Mouse (Mus musculus) MEL (cell line): Measurements from ENCODE around the gene C2cd4d.

Experiments used
- CTCF ChIP-seq, 3 experiments: IDR thresholded peaks in 2 of 3; conservative IDR thresholded peaks in 1 of 3; 2 replicates each; pipeline ENCODE4 v1.5.1; 2011 to 2012; ENCODE audit warnings: low read length in 3 of 3, low read depth in 2 of 3, mild to moderate bottlenecking in 2 of 3, improper control_type of control experiment in 1 of 3, inconsistent platforms in 1 of 3, mixed read lengths in 1 of 3, moderate library complexity in 1 of 3; ENCODE audit not compliant: control insufficient read depth in 1 of 3, insufficient read depth in 1 of 3, poor library complexity in 1 of 3, severe bottlenecking in 1 of 3
- E2F4 ChIP-seq: IDR thresholded peaks from 2 replicates; pipeline ENCODE4 v1.6.1; 2011; ENCODE audit warnings: low read depth, low read length, improper control_type of control experiment, borderline replicate concordance
- EP300 ChIP-seq, 2 experiments: IDR thresholded peaks; 2 replicates each; pipeline ENCODE4 v1.6.1; 2011; ENCODE audit warnings: improper control_type of control experiment in 2 of 2, low read length in 2 of 2, low read depth in 1 of 2, mild to moderate bottlenecking in 1 of 2
- MAZ ChIP-seq: IDR thresholded peaks from 2 replicates; pipeline ENCODE4 v1.6.1; 2012; ENCODE audit warnings: low read depth, mild to moderate bottlenecking, inconsistent platforms, low read length, improper control_type of control experiment
- MXI1 ChIP-seq: IDR thresholded peaks from 2 replicates; pipeline ENCODE4 v1.6.1; 2011; ENCODE audit warnings: mild to moderate bottlenecking, low read depth, low read length, improper control_type of control experiment
- POLR2A ChIP-seq, 2 experiments: IDR thresholded peaks; 2 replicates each; pipeline ENCODE4 v1.6.1; 2011 to 2012; ENCODE audit warnings: low read length in 2 of 2, mild to moderate bottlenecking in 2 of 2, control low read depth in 1 of 2, improper control_type of control experiment in 1 of 2, low read depth in 1 of 2, moderate library complexity in 1 of 2; ENCODE audit not compliant: control insufficient read depth in 1 of 2, insufficient read depth in 1 of 2, poor library complexity in 1 of 2
- TAL1 ChIP-seq: IDR thresholded peaks from 2 replicates; pipeline ENCODE4 v1.6.1; 2012; ENCODE audit warnings: mild to moderate bottlenecking, inconsistent platforms, low read length, moderate library complexity, mixed read lengths
- USF1 ChIP-seq: IDR thresholded peaks from 2 replicates; pipeline ENCODE4 v1.6.1; 2014; ENCODE audit warnings: low read depth, mild to moderate bottlenecking, inconsistent platforms, low read length, improper control_type of control experiment, moderate library complexity
- ZKSCAN1 ChIP-seq: IDR thresholded peaks from 2 replicates; pipeline ENCODE4 v1.6.1; 2012; ENCODE audit warnings: low read depth, mild to moderate bottlenecking, inconsistent platforms, low read length, improper control_type of control experiment, moderate library complexity

- TF ChIP-seq MXI1 = no peak
- TF ChIP-seq CTCF (IDR thresholded peaks at IDR 0.05 in 2 of 3, conservative IDR thresholded peaks at IDR 0.05 in 1 of 3; ENCODE audit: control insufficient read depth in 1 of 3, insufficient read depth in 1 of 3, low read depth in 2 of 3, low read length in 3 of 3, poor library complexity in 1 of 3, severe bottlenecking in 1 of 3) = no peak
- TF ChIP-seq USF1 = no peak
- TF ChIP-seq TAL1 = no peak
- TF ChIP-seq E2F4 = no peak
- TF ChIP-seq EP300 (IDR thresholded peaks at IDR 0.05; ENCODE audit: low read depth in 1 of 2, low read length in 2 of 2) = no peak
- no peak for TF ChIP-seq ZKSCAN1
- no peak for TF ChIP-seq MAZ
- TF ChIP-seq POLR2A (IDR thresholded peaks at IDR 0.05; ENCODE audit: control insufficient read depth in 1 of 2, insufficient read depth in 1 of 2, low read depth in 1 of 2, low read length in 2 of 2, poor library complexity in 1 of 2) = no peak
These were observed 15.0 kb downstream of the C2cd4d start for GRCm38 (mm10) chr3:94377028-94377923.
